Mouse (Mus musculus) ES-Bruce4 (cell line): ENCODE results near the gene Thumpd3. TPM values are rescaled to one million over a fixed set of nuclear protein-coding genes. Genes with fewer than 3 reads are reported as not detected.

ENCODE experiments used
- H3K27ac ChIP-seq: 2 replicates; pipeline ENCODE4 v1.5.1; 2012; ENCODE audit warnings: low read length, inconsistent platforms; ENCODE audit not compliant: insufficient read depth
- H3K27me3 ChIP-seq: 2 replicates; pipeline ENCODE4 v1.6.1; 2012; ENCODE audit warnings: mild to moderate bottlenecking, low read length, inconsistent platforms; ENCODE audit not compliant: control insufficient read depth, poor library complexity, insufficient read depth, severe bottlenecking
- H3K36me3 ChIP-seq: 2 replicates; pipeline ENCODE4 v1.6.1; 2012; ENCODE audit warnings: inconsistent platforms, mild to moderate bottlenecking, low read length, moderate library complexity; ENCODE audit not compliant: control insufficient read depth, poor library complexity, insufficient read depth, severe bottlenecking
- H3K4me1 ChIP-seq: one replicate; pipeline ENCODE4 v1.8.1; 2011; ENCODE audit warnings: low read length; ENCODE audit not compliant: control insufficient read depth, insufficient read depth
- H3K4me3 ChIP-seq: 2 replicates; pipeline ENCODE4 v1.5.1; 2011; ENCODE audit warnings: low read depth, mild to moderate bottlenecking, low read length
- H3K9ac ChIP-seq: 2 replicates; pipeline ENCODE4 v1.6.1; 2012; ENCODE audit warnings: low read depth, mild to moderate bottlenecking, inconsistent platforms; ENCODE audit not compliant: poor library complexity, severe bottlenecking
- H3K9me3 ChIP-seq: replicated peaks from 2 replicates; pipeline ENCODE4 v1.6.1; 2012; ENCODE audit warnings: mild to moderate bottlenecking, low read length, inconsistent platforms; ENCODE audit not compliant: control insufficient read depth, poor library complexity, insufficient read depth, severe bottlenecking
- CTCF ChIP-seq: IDR thresholded peaks from one replicate; pipeline ENCODE4 v1.8.1; 2011; ENCODE audit warnings: low read depth, low read length
- EP300 ChIP-seq: IDR thresholded peaks from 2 replicates; pipeline ENCODE4 v1.6.1; 2011; ENCODE audit warnings: low read depth, low read length; ENCODE audit not compliant: insufficient read depth
- POLR2A ChIP-seq: IDR thresholded peaks from one replicate; pipeline ENCODE4 v1.8.1; 2011; ENCODE audit warnings: low read length; ENCODE audit not compliant: insufficient read depth
- polyA plus RNA-seq: library from polyadenylated mRNA; stranded (reverse); fragments of >200 nt; gene quantifications from 2 replicates; pipeline ENCODE4 v1.2.4, GENCODE M21; 2011; ENCODE audit warnings: low read depth; ENCODE audit not compliant: missing spikeins, insufficient read depth, insufficient read length

Thumpd3 gene
- polyA plus RNA-seq, 1 experiment: 77.5 TPM

DNA sequence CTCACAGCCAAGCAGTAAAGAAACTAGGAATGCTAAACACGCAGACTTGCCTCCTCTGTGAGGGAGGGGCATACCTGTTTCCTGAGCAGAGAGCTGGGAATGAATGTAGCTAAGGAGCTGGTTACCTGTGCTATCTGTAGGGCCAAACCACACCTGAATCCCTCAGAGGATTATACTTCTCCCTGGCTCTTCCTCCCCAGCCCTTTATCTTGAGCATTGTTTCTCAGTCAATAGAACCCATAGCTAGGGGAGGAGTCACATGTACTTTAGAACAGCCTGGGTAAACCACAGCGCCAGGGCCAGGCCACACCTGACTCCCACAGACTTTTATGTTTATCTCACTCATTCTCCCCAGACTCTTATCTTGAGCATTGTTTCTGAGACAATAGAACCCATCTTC lies 39.2 kb upstream of the Thumpd3 start:
- no peaks in the 10 kb centered on the region; the same call in 1 of the 2 replicates for H3K27me3 ChIP-seq
- TF ChIP-seq EP300: no peak
- no peak for TF ChIP-seq CTCF
- no peak for TF ChIP-seq POLR2A
- no peak overlapping the region for H3K4me3 ChIP-seq
- no peak overlapping the region for H3K9ac ChIP-seq
- no peaks in the 10 kb centered on the region for H3K36me3 ChIP-seq
- H3K9me3 ChIP-seq: 0 out of 2 replicates have a peak, but pooled peaks cover 3% of the 10 kb centered on the region
- peaks cover 2% of the 10 kb centered on the region for H3K4me1 ChIP-seq
- no peak overlapping the region for H3K27ac ChIP-seq

DNA sequence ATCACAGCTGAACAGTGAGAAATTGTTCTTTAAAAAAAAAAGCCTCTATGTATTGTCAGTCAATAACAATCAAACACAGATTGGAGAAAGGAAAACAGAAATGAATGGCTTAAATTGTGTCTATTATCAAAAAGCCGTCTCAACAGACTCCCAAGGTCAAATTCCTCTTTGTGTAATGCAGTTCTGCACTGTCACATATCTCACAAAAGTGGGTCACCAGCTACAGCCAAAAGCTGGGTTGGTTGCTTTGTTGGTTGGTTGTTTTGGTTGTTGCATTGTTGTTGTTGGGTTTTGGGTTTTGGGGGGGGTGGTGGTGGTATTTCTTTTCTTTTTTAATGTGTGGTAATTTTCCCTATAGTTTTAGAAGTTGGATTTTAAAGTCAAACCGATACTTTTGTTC lies 34.1 kb upstream of the Thumpd3 start:
- Histone ChIP-seq H3K4me1 (no peaks in the 10 kb centered on the region), H3K9ac (no peak overlapping the region), H3K27ac (no peak overlapping the region), H3K9me3 (0 out of 2 replicates have a peak, but pooled peaks cover 3% of the 10 kb centered on the region), H3K36me3 (no peaks in the 10 kb centered on the region), H3K4me3 (no peak overlapping the region), H3K27me3 (no peaks in the 10 kb centered on the region; the same call in 1 of the 2 replicates)
- TF ChIP-seq EP300: no peak
- TF ChIP-seq CTCF: no peak
- TF ChIP-seq POLR2A: no peak

DNA sequence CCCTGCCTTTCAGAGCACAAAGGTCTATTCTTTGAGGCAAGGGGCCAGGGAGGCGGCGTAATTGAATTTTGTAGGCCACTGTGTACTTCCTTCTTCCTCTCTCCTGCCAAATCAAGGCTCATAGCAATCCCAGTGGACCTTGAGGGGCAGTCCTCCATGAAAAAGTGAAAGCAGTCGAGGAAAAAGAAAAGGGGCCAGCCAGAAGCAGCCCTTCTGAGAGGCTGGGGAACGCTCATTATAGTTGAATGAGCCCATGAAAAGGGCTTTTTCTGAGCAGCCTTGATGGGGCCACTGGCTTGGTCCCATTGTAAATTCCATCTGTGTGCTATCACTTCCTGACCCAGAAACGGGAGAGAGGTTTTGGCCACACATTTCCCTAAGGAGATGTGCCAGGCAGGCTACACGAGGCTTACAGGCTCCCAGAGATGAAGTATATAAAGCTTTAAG lies 33.5 kb upstream of the Thumpd3 start:
- Histone ChIP-seq H3K4me3 (no peak overlapping the region), H3K36me3 (no peaks in the 10 kb centered on the region), H3K9me3 (0 out of 2 replicates have a peak, but pooled peaks cover 3% of the 10 kb centered on the region), H3K27ac (no peak overlapping the region), H3K9ac (no peak overlapping the region), H3K4me1 (no peaks in the 10 kb centered on the region), H3K27me3 (no peaks in the 10 kb centered on the region; the same call in 1 of the 2 replicates)
- no peak for TF ChIP-seq EP300
- TF ChIP-seq POLR2A: no peak
- no peak for TF ChIP-seq CTCF

DNA sequence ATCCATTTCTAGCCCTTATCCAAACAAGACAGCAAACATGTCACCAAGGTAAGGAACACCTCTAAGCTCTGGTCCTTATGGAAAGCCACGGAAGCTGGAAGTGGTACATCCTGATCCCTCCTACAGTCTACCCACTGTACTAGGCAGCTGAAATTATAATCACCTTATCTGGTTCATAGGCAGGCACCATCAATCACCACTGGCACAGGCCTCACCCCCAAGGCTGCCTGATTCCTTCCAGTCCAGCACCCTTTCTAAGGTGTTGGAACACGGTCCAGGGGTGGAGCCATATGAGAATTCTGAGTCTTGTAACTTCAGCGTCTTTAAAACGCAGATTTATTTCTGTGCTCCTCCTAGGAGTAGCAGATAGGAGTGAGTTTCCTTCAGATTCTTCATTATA lies 32.5 kb upstream of the Thumpd3 start:
- Histone ChIP-seq H3K9ac (no peak overlapping the region), H3K9me3 (no peaks in the 10 kb centered on the region), H3K4me1 (no peaks in the 10 kb centered on the region), H3K27me3 (no peaks in the 10 kb centered on the region; the same call in 1 of the 2 replicates), H3K27ac (no peak overlapping the region), H3K4me3 (no peak overlapping the region), H3K36me3 (no peaks in the 10 kb centered on the region)
- TF ChIP-seq POLR2A: no peak
- no peak for TF ChIP-seq CTCF
- TF ChIP-seq EP300: no peak

DNA sequence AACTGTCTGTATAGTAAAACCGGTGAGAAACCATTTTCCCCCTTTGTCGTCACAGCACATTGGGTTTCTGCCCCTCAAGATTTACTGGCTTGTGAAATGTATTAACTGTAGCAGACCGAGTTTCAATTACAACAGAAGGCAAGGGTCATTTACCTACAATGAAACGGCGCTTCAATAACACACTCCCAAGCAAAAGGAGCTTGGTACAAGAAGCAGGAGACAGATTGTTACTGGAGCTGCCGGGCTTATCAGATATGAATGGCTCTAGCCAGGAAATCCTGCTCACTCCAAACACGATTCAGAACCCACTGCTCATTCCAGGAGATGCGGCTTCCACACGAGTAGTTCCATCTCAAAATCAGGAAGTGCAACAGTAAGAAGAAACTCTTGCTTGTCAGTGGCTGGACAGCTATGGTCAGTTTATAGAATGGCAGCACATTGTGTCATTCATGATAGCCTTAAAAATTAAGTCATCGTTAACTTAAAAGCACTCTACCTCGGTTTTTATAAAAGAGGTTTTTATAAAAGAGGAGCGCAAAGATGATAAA lies 28.5 kb upstream of the Thumpd3 start:
- H3K9ac ChIP-seq: no peak overlapping the region
- H3K4me3 ChIP-seq: no peak overlapping the region
- no peak for TF ChIP-seq POLR2A
- TF ChIP-seq CTCF: no peak
- no peaks in the 10 kb centered on the region for H3K9me3 ChIP-seq
- H3K27ac ChIP-seq: no peak overlapping the region
- no peaks in the 10 kb centered on the region for H3K4me1 ChIP-seq
- H3K27me3 ChIP-seq: no peaks in the 10 kb centered on the region
- H3K36me3 ChIP-seq: no peaks in the 10 kb centered on the region

DNA sequence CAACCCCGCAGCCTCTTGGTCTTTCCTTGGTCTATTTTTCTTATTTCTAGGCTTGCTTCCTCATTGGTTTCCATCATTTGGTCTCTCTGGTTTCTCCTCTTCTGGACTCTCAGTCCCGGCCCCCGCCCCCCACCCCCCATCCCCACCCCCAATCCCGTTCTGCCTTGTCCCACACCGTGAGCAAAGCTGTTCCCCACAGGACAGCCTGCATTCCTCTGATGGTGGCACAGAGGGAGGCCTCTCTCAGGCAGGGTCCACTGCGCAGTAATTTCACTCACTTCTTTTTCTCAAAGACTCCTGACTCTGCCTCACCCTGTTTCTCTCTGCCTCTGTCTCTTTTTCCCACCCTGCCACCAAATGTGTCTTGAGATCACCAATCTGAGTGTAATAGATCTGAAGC lies 27.9 kb upstream of the Thumpd3 start:
- H3K36me3 ChIP-seq: no peaks in the 10 kb centered on the region
- H3K27me3 ChIP-seq: no peaks in the 10 kb centered on the region
- H3K27ac ChIP-seq: no peak overlapping the region
- no peak for TF ChIP-seq EP300
- TF ChIP-seq CTCF: no peak
- no peak for TF ChIP-seq POLR2A
- no peaks in the 10 kb centered on the region for H3K9me3 ChIP-seq
- H3K9ac ChIP-seq: no peak overlapping the region
- no peak overlapping the region for H3K4me3 ChIP-seq
- H3K4me1 ChIP-seq: no peaks in the 10 kb centered on the region
